Mouse (Mus musculus) testis, postnatal 14 days (tissue): ENCODE results near the gene Bin2.

Experiments used
- DNase-seq: peaks from one replicate; pipeline ENCODE4 v3.0.0; 2021; ENCODE audit warnings: low spot score

Bin2 gene

DNA sequence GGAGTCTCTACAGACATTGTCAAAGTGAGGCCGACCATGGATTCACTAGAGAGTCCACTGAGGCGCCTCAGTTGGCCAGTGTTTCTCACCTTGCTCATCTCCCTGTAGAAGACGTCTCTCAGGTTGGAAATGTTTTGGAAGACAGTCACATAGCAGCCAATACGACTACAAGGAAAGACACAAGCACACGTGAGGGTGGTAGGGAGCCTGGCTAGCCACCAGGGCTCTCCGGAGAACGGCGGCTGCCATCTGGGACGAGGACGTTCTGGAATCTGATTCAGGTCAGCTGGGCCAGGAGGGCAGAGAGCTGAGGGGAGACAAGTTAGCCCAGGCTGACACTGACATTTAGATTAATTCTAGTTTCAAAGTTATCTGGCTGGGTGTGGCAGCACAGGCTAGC lies 19.2 kb downstream of the Bin2 start:
- DNase-seq, result no peak

DNA sequence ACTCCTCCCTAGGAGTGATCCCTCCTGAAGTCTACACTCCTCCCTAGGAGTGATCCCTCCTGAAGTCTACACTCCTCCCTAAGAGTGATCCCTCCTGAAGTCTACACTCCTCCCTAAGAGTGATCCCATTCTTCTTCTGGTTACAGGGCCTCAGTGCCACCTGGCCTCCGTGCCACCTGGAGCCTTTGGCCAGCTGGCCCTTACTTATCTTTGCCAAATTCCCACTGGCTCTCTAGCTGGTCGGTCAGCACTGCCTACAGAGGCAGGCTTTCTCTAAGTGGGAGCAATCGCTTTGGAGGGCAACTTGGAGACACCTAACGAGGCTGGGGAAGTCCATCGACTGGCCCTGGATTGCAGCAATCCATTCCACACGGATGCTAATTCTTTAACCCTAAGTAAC lies 23.2 kb downstream of the Bin2 start:
- no peak for DNase-seq

- DNase-seq, result no peak
Measured at GRCm38 (mm10) chr15:100642451-100642850, 26.9 kb downstream of the Bin2 start.

DNA sequence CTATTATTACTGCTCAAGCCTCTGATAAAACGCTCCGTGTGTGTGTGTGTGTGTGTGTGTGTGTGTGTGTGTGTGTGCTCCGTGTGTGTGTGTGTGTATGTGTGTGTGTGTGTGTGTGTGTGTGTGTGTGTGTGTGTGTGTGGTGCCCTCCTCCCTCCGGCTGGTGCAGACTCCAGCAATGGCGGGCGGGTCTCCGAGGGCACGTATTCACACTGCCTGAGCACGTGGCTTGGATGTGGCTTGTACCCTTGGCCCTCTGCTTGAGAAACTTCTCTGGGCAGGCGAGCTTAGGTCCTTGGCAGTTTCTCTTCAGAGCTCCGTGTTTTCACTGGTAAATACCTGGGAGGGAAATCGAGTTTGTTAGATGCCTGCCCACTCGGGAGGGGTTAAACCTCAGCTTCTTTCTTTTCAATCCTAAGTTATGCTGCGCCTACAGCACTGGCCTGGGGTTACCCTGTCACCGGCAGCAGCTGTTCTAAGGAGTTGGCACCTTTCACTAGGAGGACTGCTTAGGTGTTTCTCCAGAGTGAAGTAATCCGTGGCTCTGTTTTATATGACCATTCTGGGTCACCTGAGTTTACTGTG lies 28.0 kb downstream of the Bin2 start:
- no peak for DNase-seq

DNA sequence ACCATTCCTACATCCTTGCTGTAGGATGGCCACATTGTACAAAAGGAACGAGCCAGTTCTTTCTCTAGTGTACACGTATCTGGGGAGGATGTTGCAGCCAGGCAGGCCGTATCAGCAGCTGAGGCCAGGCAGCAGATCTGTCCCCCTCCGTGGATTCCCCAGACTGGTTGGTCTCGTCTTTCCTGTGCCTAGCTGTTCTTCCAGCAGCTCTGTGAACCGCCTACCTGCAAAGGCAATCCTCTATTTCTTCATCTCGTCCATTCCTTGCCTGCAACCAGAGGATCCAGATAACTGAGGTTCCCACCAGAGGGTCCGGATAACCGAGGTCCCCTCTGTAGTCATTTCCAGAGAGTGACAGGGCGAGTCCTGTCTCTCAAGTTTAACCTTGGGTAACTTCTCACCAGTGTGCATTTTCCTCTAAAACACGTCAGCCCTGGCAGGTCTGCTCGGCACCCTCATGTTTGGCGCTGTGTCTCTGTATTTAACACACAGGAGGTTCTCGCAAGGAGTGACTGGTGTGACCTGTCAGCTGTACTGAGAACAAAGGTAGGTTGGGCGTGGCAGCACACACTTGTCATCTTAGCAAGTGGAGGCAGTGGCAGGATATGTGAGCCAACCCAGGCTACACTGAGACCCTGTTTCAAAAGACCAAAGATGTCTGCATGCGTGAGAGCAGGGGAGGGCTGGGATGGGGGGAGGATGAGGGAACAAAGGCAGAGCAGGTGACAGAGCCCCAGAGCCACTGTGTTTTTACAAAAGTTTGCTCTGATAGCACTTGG lies 29.2 kb downstream of the Bin2 start:
- no peak for DNase-seq

DNA sequence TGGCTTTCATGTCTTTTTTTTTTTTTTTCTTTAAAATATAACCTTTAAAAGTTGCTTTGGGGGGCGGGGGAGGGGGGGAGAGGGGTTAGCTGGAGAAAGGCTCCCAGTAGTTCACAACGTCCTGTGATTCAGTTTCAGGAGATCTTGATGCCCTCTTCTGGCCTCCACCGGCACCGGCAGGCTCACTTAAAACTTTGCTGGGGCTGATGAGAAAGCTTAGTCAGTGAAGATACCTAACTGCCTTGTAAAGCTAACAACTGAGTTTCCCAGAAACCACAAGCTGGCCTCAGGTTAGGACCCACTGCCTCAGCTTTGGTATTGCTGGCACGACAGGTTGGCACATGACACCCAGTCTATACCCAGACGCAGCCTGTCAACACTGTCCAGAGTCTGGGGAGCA lies 31.7 kb downstream of the Bin2 start:
- DNase-seq, result no peak

- peak; percentile 51 for DNase-seq
Measured at GRCm38 (mm10) chr15:100636700-100637501, 32.5 kb downstream of the Bin2 start, which contains the start of gene Smagp. Gene Smagp (minus strand): TSS chr15:100636940.

DNA sequence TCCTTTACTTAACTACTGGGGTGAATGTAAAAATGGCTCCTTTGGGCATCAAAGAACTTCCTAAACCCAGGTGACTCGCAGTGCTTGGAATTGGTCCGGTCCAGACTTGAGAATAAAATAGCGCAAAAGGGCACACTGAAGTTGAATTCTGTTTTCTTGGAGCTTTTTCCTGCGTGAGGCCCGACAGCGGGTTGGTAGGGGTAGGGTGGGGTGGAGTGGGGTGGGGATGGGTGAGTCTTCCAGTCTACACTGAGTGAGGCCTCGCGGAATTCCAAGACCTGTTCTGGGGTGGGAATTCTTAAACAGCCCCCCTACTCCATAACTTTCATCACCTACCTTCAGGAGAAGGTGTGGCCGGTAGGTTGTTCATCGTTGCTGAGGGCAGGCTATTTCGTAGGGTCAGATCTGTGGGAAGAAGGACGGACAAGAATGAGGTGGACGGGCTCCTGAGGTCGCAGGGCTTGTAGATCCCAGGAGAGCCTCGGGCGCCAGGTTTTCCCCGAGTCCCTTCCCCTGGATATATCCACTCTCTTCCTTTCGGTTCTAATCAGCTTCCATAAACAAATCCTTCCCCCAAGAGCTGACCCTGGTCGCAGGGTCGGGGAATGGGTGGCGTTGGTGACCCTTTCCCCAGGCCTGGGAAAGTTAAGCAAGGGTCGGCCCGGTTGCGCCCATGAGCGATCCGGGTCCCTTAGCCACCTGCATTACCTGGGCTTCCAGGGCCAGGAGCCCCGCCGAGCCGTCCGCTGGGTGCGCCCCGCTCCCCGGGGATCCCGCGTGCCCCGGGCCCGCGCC lies 33.3 kb downstream of the Bin2 start:
- no peak for DNase-seq

DNA sequence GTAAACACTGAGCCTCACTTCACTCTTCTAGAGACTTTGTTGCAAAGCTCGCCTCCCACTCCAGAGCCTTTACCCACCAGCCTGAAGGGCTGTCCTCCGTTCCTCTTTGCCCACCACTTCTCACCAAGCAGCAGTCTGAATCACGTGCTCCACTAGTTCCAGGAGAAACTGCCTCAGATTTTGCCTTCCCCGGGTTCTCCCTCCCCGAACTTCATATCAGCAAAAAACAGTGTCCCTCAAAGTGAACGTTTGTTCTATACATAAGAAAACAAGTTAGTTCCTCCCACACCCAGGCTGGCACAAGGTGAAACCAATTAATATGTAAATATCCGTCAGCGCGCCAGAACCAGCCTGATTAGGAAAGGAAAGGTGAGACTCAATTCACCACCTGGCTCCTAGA lies 34.1 kb downstream of the Bin2 start:
- DNase-seq, result peak; percentile 68

DNA sequence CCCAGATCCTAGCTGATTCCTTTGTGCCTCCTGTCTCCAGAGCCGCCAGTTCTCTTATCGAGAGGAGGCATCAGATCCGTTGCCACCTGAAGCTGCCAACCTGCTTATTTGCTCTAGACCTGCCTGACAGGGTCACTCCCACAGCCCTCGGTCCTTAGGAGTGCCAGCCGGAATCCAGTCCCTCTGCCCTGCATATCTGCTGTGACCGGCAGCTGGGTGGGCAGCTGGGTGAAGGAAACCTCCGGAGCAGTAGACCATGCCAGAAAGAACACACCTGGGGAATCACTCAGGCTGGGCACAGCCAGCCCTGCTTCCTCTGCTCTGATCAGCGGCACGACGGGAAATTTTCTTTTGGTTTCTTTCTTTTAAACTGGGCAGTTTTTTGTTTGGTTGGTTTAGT lies 36.0 kb downstream of the Bin2 start:
- DNase-seq, result no peak

- no peak for DNase-seq
Measured at GRCm38 (mm10) chr15:100632323-100632722, 37.0 kb downstream of the Bin2 start.

- DNase-seq, result no peak
Measured at GRCm38 (mm10) chr15:100631454-100632170, 37.7 kb downstream of the Bin2 start.

DNA sequence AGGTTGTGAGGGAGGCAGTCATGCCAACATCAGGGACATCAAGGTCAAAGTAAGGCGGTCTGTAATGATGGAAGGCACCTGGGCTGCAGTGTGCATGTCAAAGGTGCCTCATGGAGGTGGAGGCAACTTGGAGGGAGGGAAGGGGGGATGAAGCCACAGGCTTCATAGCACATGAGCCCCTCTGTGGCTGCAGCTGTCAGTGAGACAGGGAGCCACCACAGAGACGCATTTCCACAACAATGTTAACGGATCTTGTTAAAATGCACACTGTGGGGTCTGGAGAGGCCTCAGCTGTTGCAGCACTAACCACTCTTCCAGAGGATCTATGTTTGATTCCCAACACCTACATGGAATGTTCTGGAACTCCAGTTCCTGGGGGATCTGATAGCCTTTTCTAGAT lies 39.2 kb downstream of the Bin2 start:
- DNase-seq, result no peak

- no peak for DNase-seq
Measured at GRCm38 (mm10) chr15:100628797-100629196, 40.6 kb downstream of the Bin2 start.

DNA sequence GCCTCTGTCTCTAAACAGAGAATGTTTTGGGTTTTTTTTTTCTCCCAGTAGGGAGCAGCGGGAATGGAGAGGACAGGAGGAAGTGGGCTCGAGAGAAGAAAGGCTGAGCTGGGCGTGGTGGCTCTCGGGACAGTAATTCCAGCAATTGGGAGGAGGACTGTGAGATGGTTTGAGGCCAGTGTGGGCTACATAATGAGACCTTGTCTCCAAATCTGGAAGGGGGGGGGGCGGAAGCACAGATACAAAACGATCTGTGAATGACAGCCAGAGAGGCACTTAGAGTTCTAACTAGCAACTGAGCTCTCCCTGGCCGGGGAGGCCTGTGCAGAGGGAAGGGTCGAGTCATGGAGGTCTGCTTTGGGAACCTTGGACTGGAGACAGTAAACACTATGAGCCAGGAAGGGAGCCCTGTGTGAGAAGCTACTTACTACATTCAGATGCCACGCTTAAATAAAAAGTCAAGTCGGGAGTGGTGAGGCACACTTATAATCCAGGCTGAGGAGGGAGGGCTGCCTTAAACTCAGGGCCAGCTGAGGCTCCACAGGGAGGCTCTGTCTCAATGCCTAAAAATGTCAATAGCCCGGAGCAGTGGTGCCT lies 41.5 kb downstream of the Bin2 start:
- DNase-seq, result no peak

- no peak for DNase-seq
Measured at GRCm38 (mm10) chr15:100627287-100627686, 42.1 kb downstream of the Bin2 start.

DNA sequence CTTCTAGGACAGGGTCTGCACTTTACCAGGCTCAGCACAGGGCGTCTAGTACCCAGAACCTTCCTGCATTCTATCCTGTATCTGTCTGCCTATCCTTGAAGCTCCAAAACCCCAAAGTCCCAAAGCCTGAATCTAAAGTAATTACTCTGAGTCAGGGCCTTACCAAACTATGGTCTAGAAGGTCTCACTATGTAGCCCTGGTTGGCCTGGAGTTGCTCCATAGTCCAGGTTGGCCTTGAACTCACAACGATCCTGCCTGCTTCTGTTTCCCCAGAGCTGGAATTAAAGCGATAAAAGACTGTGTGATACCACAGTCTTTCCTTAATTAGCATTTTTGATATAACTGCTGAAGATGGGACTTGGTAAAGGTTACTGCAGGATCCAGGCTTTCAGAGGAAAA lies 44.9 kb downstream of the Bin2 start:
- DNase-seq, result no peak

- no peak for DNase-seq
Measured at GRCm38 (mm10) chr15:100623754-100624153, 45.6 kb downstream of the Bin2 start.

- no peak for DNase-seq
Measured at GRCm38 (mm10) chr15:100622164-100622563, 47.2 kb downstream of the Bin2 start.

DNA sequence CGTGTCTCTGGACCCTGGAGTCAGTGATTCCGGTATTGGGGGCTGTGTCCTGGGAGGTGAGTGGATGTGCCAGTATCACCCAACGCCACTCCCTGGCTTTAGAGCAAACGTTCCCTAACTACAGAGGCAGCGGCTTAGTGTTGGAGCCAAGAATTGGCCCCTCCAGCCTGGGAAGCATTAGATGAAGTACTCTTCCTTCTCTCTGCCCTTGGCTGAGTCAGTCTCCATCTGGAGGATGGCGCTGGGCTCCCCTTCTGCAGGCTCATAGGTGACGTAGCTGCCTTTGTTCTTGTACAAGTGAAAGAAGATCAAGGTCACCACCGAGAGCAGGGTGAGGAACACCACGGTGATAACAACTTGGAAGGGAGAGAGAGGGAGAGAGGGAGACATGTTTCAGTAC lies 47.7 kb downstream of the Bin2 start:
- peak; percentile 58 for DNase-seq

DNA sequence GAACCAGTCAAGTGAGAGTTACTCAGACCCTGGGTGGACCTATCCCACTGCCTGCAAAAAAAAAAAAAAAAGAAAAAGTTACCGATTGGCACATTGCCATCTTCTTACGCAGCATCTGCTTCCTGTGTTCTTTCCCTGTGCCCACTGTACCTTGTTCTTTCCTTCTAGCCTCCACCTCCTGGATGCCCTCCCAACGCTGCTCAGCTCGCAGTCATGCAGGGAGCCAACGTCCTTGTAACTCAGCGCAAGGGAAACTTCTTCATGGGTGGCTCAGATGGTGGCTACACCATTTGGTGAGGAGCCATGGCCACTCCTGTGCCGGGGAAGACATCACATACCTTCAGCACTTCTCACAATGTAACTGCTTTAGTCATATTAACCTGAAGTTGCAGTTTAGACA lies 50.2 kb downstream of the Bin2 start:
- no peak for DNase-seq
